Mouse (Mus musculus) urinary bladder, adult 2 months (tissue): ENCODE results near the gene Smg6. TPM values are rescaled to one million over a fixed set of nuclear protein-coding genes. Genes with fewer than 3 reads are reported as not detected.

Experiments used
- DNase-seq: peaks from one replicate; pipeline ENCODE4 v3.0.0; 2022; ENCODE audit warnings: low spot score
- polyA plus RNA-seq: library from polyadenylated mRNA; depleted of rRNA; stranded (reverse); fragments of >200 nt; gene quantifications from 2 replicates; pipeline ENCODE4 v1.2.3, GENCODE M21; 2012; rRNA removed

Smg6 gene
- 29.4 and 33.8 TPM in 2 replicates for polyA plus RNA-seq

GRCm38 (mm10) chr11:74925577-74926387 lies at the start of gene Smg6, which contains the start of gene Srr:
Gene Smg6, plus strand, starts transcription at chr11:74925823.
Gene Srr, minus strand, starts transcription at chr11:74925948.
- DNase-seq: peak; percentile 88

GRCm38 (mm10) chr11:74876801-74877200 lies 48.8 kb upstream of the Smg6 start:
- peak; percentile 20 for DNase-seq

GRCm38 (mm10) chr11:74880999-74881398 lies 44.6 kb upstream of the Smg6 start:
- DNase-seq: no peak

- peak; percentile 19 for DNase-seq
Measured at GRCm38 (mm10) chr11:74881979-74882378, 43.6 kb upstream of the Smg6 start.

- DNase-seq: peak; percentile 19
Measured at GRCm38 (mm10) chr11:74883098-74883497, 42.5 kb upstream of the Smg6 start.

- no peak for DNase-seq
Measured at GRCm38 (mm10) chr11:74894619-74895018, 31.0 kb upstream of the Smg6 start.

- peak; percentile 72 for DNase-seq
Measured at GRCm38 (mm10) chr11:74895980-74896900, 29.4 kb upstream of the Smg6 start.

GRCm38 (mm10) chr11:74896901-74897677 lies 28.5 kb upstream of the Smg6 start, which contains the start of gene Sgsm2:
Gene Sgsm2, minus strand, starts transcription at chr11:74897060.
- peak; percentile 66 for DNase-seq

- peak; percentile 76 for DNase-seq
Measured at GRCm38 (mm10) chr11:74897678-74898516, 27.7 kb upstream of the Smg6 start, which contains the start of gene Tsr1. Gene Tsr1, plus strand, starts transcription at chr11:74898071.

GRCm38 (mm10) chr11:74898517-74898827 lies 27.2 kb upstream of the Smg6 start:
- DNase-seq: no peak

- no peak for DNase-seq
Measured at GRCm38 (mm10) chr11:74901555-74901954, 24.1 kb upstream of the Smg6 start.

GRCm38 (mm10) chr11:74902416-74902815 lies 23.2 kb upstream of the Smg6 start:
- no peak for DNase-seq

- no peak for DNase-seq
Measured at GRCm38 (mm10) chr11:74907850-74908249, 17.8 kb upstream of the Smg6 start.

- DNase-seq: no peak
Measured at GRCm38 (mm10) chr11:74908618-74909399, 16.8 kb upstream of the Smg6 start.

GRCm38 (mm10) chr11:74909978-74910377 lies 15.6 kb upstream of the Smg6 start:
- DNase-seq: no peak

- DNase-seq: no peak
Measured at GRCm38 (mm10) chr11:74912492-74912891, 13.1 kb upstream of the Smg6 start.

- no peak for DNase-seq
Measured at GRCm38 (mm10) chr11:74919249-74919648, 6.4 kb upstream of the Smg6 start.

GRCm38 (mm10) chr11:74924149-74924548 lies 1.5 kb upstream of the Smg6 start:
- no peak for DNase-seq

GRCm38 (mm10) chr11:74926388-74927005 lies 874 bp downstream of the Smg6 start:
- DNase-seq: no peak
